Mouse (Mus musculus): ENCODE measurements around the gene Fgfr2. TPM values are rescaled to one million over a fixed set of nuclear protein-coding genes. Genes with fewer than 3 reads are reported as not detected.

Fgfr2 gene
- total and polyA plus RNA-seq, 2 experiments from 2014 or later: 17.1 to 47.6 TPM

GRCm38 (mm10) chr7:132787022-132787421 is 336.1 kb downstream of the Fgfr2 start:
- no peak overlapping the region for H3K4me2 ChIP-seq (ENCODE audit: low read depth)
- no peak overlapping the region for H3K4me3 ChIP-seq (ENCODE audit: low read depth, low read length)
- H3K9me3 ChIP-seq (ENCODE audit: low read length): no peaks in the 10 kb centered on the region
- WGBS: 96% methylated on average over 4 of the region's 4 CpGs
- no peak for DNase-seq
- H3K27ac ChIP-seq (ENCODE audit: low read depth, low read length): 0 out of 2 replicates have a peak overlapping the region, but pooled peaks have one; percentile 54
- H3K36me3 ChIP-seq (ENCODE audit: insufficient read depth): no peaks in the 10 kb centered on the region
- H3K27me3 ChIP-seq (ENCODE audit: insufficient read depth, low read length): no peaks in the 10 kb centered on the region
- TF ChIP-seq CTCF (IDR thresholded peaks at IDR 0.05; ENCODE audit: low read depth): no peak
- no peak for ATAC-seq
- H3K4me1 ChIP-seq (ENCODE audit: insufficient read depth): peaks cover 9% of the 10 kb centered on the region
- H3K9ac ChIP-seq: no peak overlapping the region

GRCm38 (mm10) chr7:132786522-132786921 is 336.6 kb downstream of the Fgfr2 start:
- no peak for DNase-seq
- Histone ChIP-seq H3K27me3 (ENCODE audit: insufficient read depth, low read length) (no peaks in the 10 kb centered on the region), H3K9ac (no peak overlapping the region)

GRCm38 (mm10) chr7:132786011-132786410 is 337.1 kb downstream of the Fgfr2 start:
- TF ChIP-seq CTCF (IDR thresholded peaks at IDR 0.05; ENCODE audit: low read depth): no peak
- Histone ChIP-seq H3K27me3 (ENCODE audit: insufficient read depth, low read length) (no peaks in the 10 kb centered on the region), H3K36me3 (ENCODE audit: insufficient read depth) (no peaks in the 10 kb centered on the region), H3K9ac (no peak overlapping the region), H3K4me1 (ENCODE audit: insufficient read depth) (peaks cover 16% of the 10 kb centered on the region), H3K4me2 (ENCODE audit: low read depth) (no peak overlapping the region), H3K9me3 (ENCODE audit: low read length) (no peaks in the 10 kb centered on the region), H3K27ac (ENCODE audit: low read depth, low read length) (no peak overlapping the region; the same call in 1 of the 2 replicates), H3K4me3 (ENCODE audit: low read depth, low read length) (no peak overlapping the region)
- WGBS: 48% methylated on average over 7 of the region's 7 CpGs
- ATAC-seq: peak; percentile 17; the same call in 1 of the 2 replicates
- no peak for DNase-seq

More at GRCm38 (mm10) chr7:132786522-132786921, 336.6 kb downstream of the Fgfr2 start:
- no peak overlapping the region for H3K4me3 ChIP-seq (ENCODE audit: low read depth, low read length)
- no peaks in the 10 kb centered on the region for H3K9me3 ChIP-seq (ENCODE audit: low read length)
- no peak for TF ChIP-seq CTCF (IDR thresholded peaks at IDR 0.05; ENCODE audit: low read depth)
- peak overlapping the region; percentile 54; the same call in 1 of the 2 replicates for H3K27ac ChIP-seq (ENCODE audit: low read depth, low read length)
- peak; percentile 78 for ATAC-seq
- H3K36me3 ChIP-seq (ENCODE audit: insufficient read depth): no peaks in the 10 kb centered on the region
- H3K4me1 ChIP-seq (ENCODE audit: insufficient read depth): peaks cover 11% of the 10 kb centered on the region
- no peak overlapping the region for H3K4me2 ChIP-seq (ENCODE audit: low read depth)
- whole genome bisulfite sequencing: 33% methylated on average over 4 of the region's 4 CpGs

- H3K9ac ChIP-seq: no peak overlapping the region
- ATAC-seq (no peak), DNase-seq (no peak)
- H3K27ac ChIP-seq (ENCODE audit: low read depth, low read length): no peak overlapping the region
- no peak overlapping the region for H3K4me2 ChIP-seq (ENCODE audit: low read depth)
- peaks cover 22% of the 10 kb centered on the region for H3K4me1 ChIP-seq (ENCODE audit: insufficient read depth)
- no peak for TF ChIP-seq CTCF (IDR thresholded peaks at IDR 0.05; ENCODE audit: low read depth)
- peaks cover 1% of the 10 kb centered on the region; the same call in 1 of the 2 replicates for H3K36me3 ChIP-seq (ENCODE audit: insufficient read depth)
- no peak overlapping the region for H3K4me3 ChIP-seq (ENCODE audit: low read depth, low read length)
- no peaks in the 10 kb centered on the region for H3K9me3 ChIP-seq (ENCODE audit: low read length)
- WGBS: 79% methylated on average over 5 of the region's 5 CpGs
- no peaks in the 10 kb centered on the region for H3K27me3 ChIP-seq (ENCODE audit: insufficient read depth, low read length)
Measured at GRCm38 (mm10) chr7:132784101-132784500, 339.0 kb downstream of the Fgfr2 start.

- Histone ChIP-seq H3K4me1 (ENCODE audit: insufficient read depth) (peaks cover 22% of the 10 kb centered on the region), H3K27ac (ENCODE audit: low read depth, low read length) (peak overlapping the region; percentile 59), H3K4me3 (ENCODE audit: low read depth, low read length) (no peak overlapping the region), H3K9ac (no peak overlapping the region), H3K36me3 (ENCODE audit: insufficient read depth) (peaks cover 11% of the 10 kb centered on the region; the same call in 1 of the 2 replicates), H3K27me3 (ENCODE audit: insufficient read depth, low read length) (no peaks in the 10 kb centered on the region), H3K4me2 (ENCODE audit: low read depth) (no peak overlapping the region), H3K9me3 (ENCODE audit: low read length) (no peaks in the 10 kb centered on the region)
- TF ChIP-seq CTCF (IDR thresholded peaks at IDR 0.05; ENCODE audit: low read depth): no peak
- ATAC-seq (peak; percentile 30), DNase-seq (no peak)
- WGBS: 41% methylated on average over 6 of the region's 6 CpGs
Measured at GRCm38 (mm10) chr7:132781850-132782249, 341.3 kb downstream of the Fgfr2 start.

- peaks cover 18% of the 10 kb centered on the region for H3K4me1 ChIP-seq (ENCODE audit: insufficient read depth)
- no peaks in the 10 kb centered on the region for H3K9me3 ChIP-seq (ENCODE audit: low read length)
- 23% methylated on average over 7 of the region's 7 CpGs for WGBS
- H3K9ac ChIP-seq: 0 out of 2 replicates have a peak overlapping the region, but pooled peaks have one; percentile 10
- H3K36me3 ChIP-seq (ENCODE audit: insufficient read depth): peaks cover 16% of the 10 kb centered on the region; the same call in 1 of the 2 replicates
- ATAC-seq (peak; percentile 86), DNase-seq (peak; percentile 56)
- H3K27me3 ChIP-seq (ENCODE audit: insufficient read depth, low read length): no peaks in the 10 kb centered on the region
- H3K4me3 ChIP-seq (ENCODE audit: low read depth, low read length): no peak overlapping the region
- no peak overlapping the region for H3K4me2 ChIP-seq (ENCODE audit: low read depth)
- TF ChIP-seq CTCF (IDR thresholded peaks at IDR 0.05; ENCODE audit: low read depth): peak; percentile 43
- peak overlapping the region; percentile 59 for H3K27ac ChIP-seq (ENCODE audit: low read depth, low read length)
Measured at GRCm38 (mm10) chr7:132781130-132781814, 341.9 kb downstream of the Fgfr2 start.

GRCm38 (mm10) chr7:132780611-132781010 is 342.5 kb downstream of the Fgfr2 start:
- Histone ChIP-seq H3K4me1 (ENCODE audit: insufficient read depth) (peaks cover 14% of the 10 kb centered on the region; the same call in 1 of the 2 replicates), H3K9ac (no peak overlapping the region), H3K36me3 (ENCODE audit: insufficient read depth) (peaks cover 18% of the 10 kb centered on the region; the same call in 1 of the 2 replicates), H3K27me3 (ENCODE audit: insufficient read depth, low read length) (no peaks in the 10 kb centered on the region), H3K9me3 (ENCODE audit: low read length) (no peaks in the 10 kb centered on the region), H3K4me2 (ENCODE audit: low read depth) (no peak overlapping the region), H3K4me3 (ENCODE audit: low read depth, low read length) (no peak overlapping the region), H3K27ac (ENCODE audit: low read depth, low read length) (peak overlapping the region; percentile 59; the same call in 1 of the 2 replicates)
- ATAC-seq (peak; percentile 59), DNase-seq (peak; percentile 30)
- 22% methylated on average over 4 of the region's 4 CpGs for WGBS
- TF ChIP-seq CTCF (IDR thresholded peaks at IDR 0.05; ENCODE audit: low read depth): peak; percentile 30; the same call in 1 of the 2 replicates

All from forebrain, postnatal 0 days (tissue).